Mouse (Mus musculus): ENCODE results near the gene Csrp3.

GRCm38 (mm10) chr7:48893093-48893492 is 45.3 kb upstream of the Csrp3 start:
- TF ChIP-seq CTCF (IDR thresholded peaks at IDR 0.05; ENCODE audit: control insufficient read depth, insufficient read depth, insufficient read length) (no peak), MYOG (IDR thresholded peaks at IDR 0.05; ENCODE audit: control insufficient read depth, extremely low read depth, insufficient read length) (no peak), MAX (IDR thresholded peaks at IDR 0.05) (no peak)

Data from C2C12 (cell line).